Mouse (Mus musculus): ENCODE measurements around the gene Sec16b.

Sec16b gene

GRCm38 (mm10) chr1:157554686-157555530 is 48.4 kb downstream of the Sec16b start:
- in situ Hi-C loops (cut with MboI, MseI) = loop anchor here (5.0 to 25.0 kb wide), 2 partner anchors 1397 to 1582 kb away; no protein-coding TSS in a partner anchor

- in situ Hi-C loops (cut with MboI, MseI) = loop anchor here (5.0 to 25.0 kb wide), 2 partner anchors 1397 to 1582 kb away; no protein-coding TSS in a partner anchor
Measured at GRCm38 (mm10) chr1:157555738-157556137, 49.2 kb downstream of the Sec16b start.

GRCm38 (mm10) chr1:157556439-157556838 is 49.9 kb downstream of the Sec16b start:
- in situ Hi-C loops (cut with MboI, MseI) = loop anchor here (5.0 to 25.0 kb wide), 2 partner anchors 1396 to 1581 kb away; no protein-coding TSS in a partner anchor

- in situ Hi-C loops (cut with MboI, MseI) = loop anchor here (5.0 to 25.0 kb wide), 2 partner anchors 1394 to 1579 kb away; no protein-coding TSS in a partner anchor
Measured at GRCm38 (mm10) chr1:157558145-157558544, 51.6 kb downstream of the Sec16b start.

- in situ Hi-C loops (cut with MboI, MseI) = loop anchor here (5.0 to 25.0 kb wide), 3 partner anchors 1097 to 1577 kb away; no protein-coding TSS in a partner anchor
Measured at GRCm38 (mm10) chr1:157559986-157560385, 53.5 kb downstream of the Sec16b start.

DNA sequence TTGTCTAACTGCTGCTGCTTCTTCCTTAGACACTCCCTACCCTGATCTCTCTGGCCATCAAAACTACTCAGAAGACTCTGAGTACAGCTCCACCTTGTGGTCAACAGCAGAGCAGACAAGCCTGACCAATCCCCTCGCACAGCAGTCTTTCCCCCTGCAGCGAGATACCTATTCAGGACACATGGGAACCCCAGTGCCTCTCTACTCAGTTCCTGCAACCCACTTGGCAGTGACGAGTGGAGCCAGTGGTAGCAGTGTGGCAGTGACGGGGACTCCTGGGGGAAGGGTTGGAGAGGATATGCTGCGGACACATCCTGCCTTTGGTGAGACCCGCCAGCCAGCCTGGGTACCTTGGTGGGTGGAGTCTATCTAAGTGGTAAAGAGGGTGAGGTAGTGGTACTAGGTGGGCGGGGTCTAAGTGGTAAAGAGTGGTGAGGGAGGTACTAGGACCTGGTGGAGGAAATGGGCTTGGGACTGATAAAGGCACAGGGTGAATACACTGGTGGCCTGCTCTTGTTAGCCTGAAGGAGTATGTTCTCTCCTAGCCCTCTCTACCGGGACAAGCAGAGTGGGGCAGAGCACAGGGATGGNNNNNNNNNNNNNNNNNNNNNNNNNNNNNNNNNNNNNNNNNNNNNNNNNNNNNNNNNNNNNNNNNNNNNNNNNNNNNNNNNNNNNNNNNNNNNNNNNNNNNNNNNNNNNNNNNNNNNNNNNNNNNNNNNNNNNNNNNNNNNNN is 54.3 kb downstream of the Sec16b start:
- in situ Hi-C loops (cut with MboI, MseI) = loop anchor here (5.0 to 25.0 kb wide), 2 partner anchors 1096 to 1576 kb away; no protein-coding TSS in a partner anchor

DNA sequence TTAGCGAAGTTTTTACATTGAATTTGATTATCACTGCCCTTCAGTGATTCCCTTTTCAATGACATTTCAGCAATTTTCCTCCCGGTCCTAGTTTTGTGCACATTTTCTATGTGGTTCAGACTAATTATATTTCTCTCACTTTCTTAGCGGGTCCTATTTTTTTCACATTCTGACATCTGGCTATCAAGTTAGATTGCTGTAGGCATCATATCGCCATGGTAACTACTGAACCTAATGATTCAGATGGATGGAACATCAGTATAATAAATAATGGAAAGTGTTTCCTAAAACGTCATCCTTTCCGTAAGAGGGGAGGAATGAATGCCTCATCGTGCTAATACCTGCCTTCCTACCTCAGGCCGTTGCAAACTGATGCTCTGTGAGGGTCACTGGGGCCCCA is 61.3 kb downstream of the Sec16b start:
- in situ Hi-C loops (cut with MboI, MseI) = loop anchor here (25.0 kb wide), 1 partner anchor 1569 kb away; no protein-coding TSS in a partner anchor

GRCm38 (mm10) chr1:157569263-157570090 is 62.9 kb downstream of the Sec16b start:
- in situ Hi-C loops (cut with MboI, MseI) = loop anchor here (25.0 kb wide), 1 partner anchor 1568 kb away; no protein-coding TSS in a partner anchor

DNA sequence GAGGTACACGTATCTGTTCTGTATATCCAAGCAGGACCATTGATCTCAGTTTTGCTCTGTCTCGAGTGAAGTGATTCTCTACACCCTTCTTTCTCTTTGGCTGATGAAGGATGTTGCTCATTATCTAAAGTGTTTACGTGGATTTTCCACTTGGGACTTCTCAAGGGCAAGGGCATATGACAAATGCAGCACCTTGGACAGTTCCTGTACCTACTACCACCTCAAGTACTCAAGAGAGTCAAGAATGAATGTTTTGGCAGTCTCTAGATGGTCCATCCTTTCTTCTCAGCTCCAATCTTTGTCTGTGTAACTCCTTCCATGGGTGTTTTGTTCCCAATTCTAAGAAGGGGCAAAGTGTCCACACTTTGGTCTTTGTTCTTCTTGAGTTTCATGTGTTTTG is 68.8 kb downstream of the Sec16b start:
- in situ Hi-C loops (cut with MboI, MseI) = no loop called here

DNA sequence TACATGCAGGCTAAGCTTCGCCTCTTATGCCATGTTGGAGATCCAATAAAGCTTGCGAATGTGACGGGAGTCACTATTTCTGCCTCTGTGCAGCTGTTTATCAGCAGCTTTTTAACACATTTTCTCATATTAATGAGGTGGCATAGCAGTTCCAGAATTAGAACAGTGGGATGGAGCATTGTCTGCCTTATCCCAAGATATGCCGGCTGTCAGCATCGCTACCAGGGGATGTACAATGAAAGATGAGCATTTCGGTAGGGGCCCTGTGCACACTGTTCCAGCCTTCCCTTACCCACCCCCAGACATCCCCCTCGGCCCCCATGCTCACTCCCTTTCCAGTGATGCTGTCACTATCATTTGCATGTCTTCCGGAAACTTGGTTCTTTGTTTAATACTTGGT is 71.8 kb downstream of the Sec16b start:
- in situ Hi-C loops (cut with MboI, MseI) = no loop called here

GRCm38 (mm10) chr1:157586556-157586955 is 80.0 kb downstream of the Sec16b start:
- in situ Hi-C loops (cut with MboI, MseI) = no loop called here

GRCm38 (mm10) chr1:157592039-157592438 is 85.5 kb downstream of the Sec16b start:
- in situ Hi-C loops (cut with MboI, MseI) = no loop called here

- in situ Hi-C loops (cut with MboI, MseI) = no loop called here
Measured at GRCm38 (mm10) chr1:157594561-157594960, 88.0 kb downstream of the Sec16b start.

GRCm38 (mm10) chr1:157595165-157595564 is 88.6 kb downstream of the Sec16b start:
- in situ Hi-C loops (cut with MboI, MseI) = no loop called here

DNA sequence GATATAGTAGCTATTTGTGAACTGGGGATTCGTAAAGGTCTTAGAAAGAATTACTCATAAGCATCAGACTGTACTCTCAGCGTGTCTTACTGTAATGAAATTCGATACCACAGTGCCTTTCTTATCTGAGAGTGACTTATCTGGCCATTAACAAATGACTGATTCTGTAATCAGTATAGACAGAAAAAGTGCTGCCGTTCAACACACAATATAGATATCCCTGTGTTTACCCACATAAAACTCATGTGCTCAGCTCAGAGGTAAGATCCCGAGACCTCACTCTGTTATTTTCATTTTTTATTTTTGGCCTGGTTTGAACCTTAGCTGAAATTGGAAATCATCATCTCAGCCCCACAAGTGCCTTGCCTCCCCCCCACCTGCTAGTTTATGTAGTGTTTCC is 98.0 kb downstream of the Sec16b start:
- in situ Hi-C loops (cut with MboI, MseI) = no loop called here
